Mouse (Mus musculus): ENCODE measurements at regions not wholly inside any gene's neighbourhood (a gene's known extent, or its start where the extent isn't known, plus 50 kb on each side); places are given as distances from the start of the nearest gene placed in this dataset.

GRCm38 (mm10) chr2:106078591-106078990 is 75.2 kb upstream of the Dnajc24 start:
- no peaks in the 10 kb centered on the region for H3K36me3 ChIP-seq (ENCODE audit: insufficient read depth, low read length)
- H3K9ac ChIP-seq (replicated peaks; ENCODE audit: low read depth): no peak overlapping the region
- TF ChIP-seq CTCF (IDR thresholded peaks at IDR 0.05): no peak
- no peak for TF ChIP-seq EP300 (IDR thresholded peaks at IDR 0.05)
- H3K27me3 ChIP-seq (replicated peaks; ENCODE audit: insufficient read depth, low read length): no peaks in the 10 kb centered on the region
- no peak overlapping the region for H3K4me2 ChIP-seq (replicated peaks; ENCODE audit: low read depth, low read length)
- WGBS: 69% methylated on average over 3 of the region's 3 CpGs
- no peak for DNase-seq (ENCODE audit: low spot score)
- H3K4me3 ChIP-seq (ENCODE audit: low read depth, low read length): no peak overlapping the region
- no peaks in the 10 kb centered on the region for H3K9me3 ChIP-seq (ENCODE audit: low read length)
- H3K4me1 ChIP-seq (ENCODE audit: insufficient read depth, low read depth, low read length): no peaks in the 10 kb centered on the region
- no peak overlapping the region for H3K27ac ChIP-seq (ENCODE audit: low read length)
- ATAC-seq: no peak

- DNase-seq (ENCODE audit: low spot score) (no peak), ATAC-seq (no peak)
- no peak overlapping the region for H3K27ac ChIP-seq (ENCODE audit: low read length)
- no peak overlapping the region for H3K4me2 ChIP-seq (replicated peaks; ENCODE audit: low read depth, low read length)
- no peaks in the 10 kb centered on the region for H3K9me3 ChIP-seq (ENCODE audit: low read length)
- no peaks in the 10 kb centered on the region for H3K4me1 ChIP-seq (ENCODE audit: insufficient read depth, low read depth, low read length)
- 88% methylated on average over 6 of the region's 6 CpGs for WGBS
- TF ChIP-seq EP300 (IDR thresholded peaks at IDR 0.05) (no peak), CTCF (IDR thresholded peaks at IDR 0.05) (no peak)
- H3K9ac ChIP-seq (replicated peaks; ENCODE audit: low read depth): no peak overlapping the region
- H3K27me3 ChIP-seq (replicated peaks; ENCODE audit: insufficient read depth, low read length): no peaks in the 10 kb centered on the region
- H3K36me3 ChIP-seq (ENCODE audit: insufficient read depth, low read length): no peaks in the 10 kb centered on the region
- no peak overlapping the region for H3K4me3 ChIP-seq (ENCODE audit: low read depth, low read length)
Observed at GRCm38 (mm10) chr2:106074441-106074840, 71.1 kb upstream of the Dnajc24 start.

- no peaks in the 10 kb centered on the region for H3K9me3 ChIP-seq (ENCODE audit: low read length)
- no peaks in the 10 kb centered on the region for H3K27me3 ChIP-seq (replicated peaks; ENCODE audit: insufficient read depth, low read length)
- H3K27ac ChIP-seq (ENCODE audit: low read length): no peak overlapping the region
- DNase-seq (ENCODE audit: low spot score) (no peak), ATAC-seq (no peak)
- H3K4me3 ChIP-seq (ENCODE audit: low read depth, low read length): no peak overlapping the region
- WGBS: 80% methylated on average over 2 of the region's 2 CpGs
- TF ChIP-seq CTCF (IDR thresholded peaks at IDR 0.05): no peak
- TF ChIP-seq EP300 (IDR thresholded peaks at IDR 0.05): no peak
- no peak overlapping the region for H3K9ac ChIP-seq (replicated peaks; ENCODE audit: low read depth)
- no peak overlapping the region for H3K4me2 ChIP-seq (replicated peaks; ENCODE audit: low read depth, low read length)
- H3K4me1 ChIP-seq (ENCODE audit: insufficient read depth, low read depth, low read length): no peaks in the 10 kb centered on the region
- no peaks in the 10 kb centered on the region for H3K36me3 ChIP-seq (ENCODE audit: insufficient read depth, low read length)
Observed at GRCm38 (mm10) chr2:106064316-106064715, 61.0 kb upstream of the Dnajc24 start.

All from lung, postnatal 0 days (tissue).